ENCODE assay signal across 25 mouse cellular contexts in the genomic region with DNA sequence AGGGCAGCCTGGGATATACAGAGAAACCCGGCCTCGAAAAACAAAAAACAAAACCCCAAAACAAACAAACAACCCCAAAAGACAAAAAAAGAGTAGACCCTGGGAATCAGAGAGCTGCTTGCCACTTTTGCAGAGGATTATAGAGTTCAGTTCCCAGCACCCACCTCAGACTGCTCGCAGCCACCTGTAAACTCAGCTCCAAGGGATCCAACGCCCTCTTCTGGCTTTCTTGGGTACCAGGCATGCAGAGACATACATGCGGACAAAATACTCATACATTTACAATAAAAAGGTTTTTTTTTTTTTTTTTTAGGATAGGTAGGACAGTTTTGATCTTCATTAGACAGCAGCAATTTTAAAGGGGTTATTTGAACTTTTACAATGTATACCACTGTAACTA. TPM values are rescaled to one million over a fixed set of nuclear protein-coding genes. Genes with fewer than 3 reads are reported as not detected.
DNase-seq lines count a peak whose midpoint lies in the region; ATAC-seq and TF ChIP-seq lines count a peak whose summit lies in the region.
"Had no signal": no experiment of that assay in that cellular context is flagged by ENCODE, and none has a peak within 500 bp of the region (broad histone marks: within the 10 kb centered on the region; RNA-seq: fewer than 3 reads in every experiment).

No protein-coding gene starts in this region.

- intact Hi-C loops in heart, postnatal 36 days (cut with DNase I) = no loop called here
- intact Hi-C loops in left cerebral cortex, postnatal 25 days (cut with DNase I) = no loop called here

- H3K9me3 ChIP-seq in heart, embryonic 10.5 days = no peaks in the 10 kb centered on the region
- no peaks in the 10 kb centered on the region for H3K9me3 ChIP-seq in liver, embryonic 14.5 days (ENCODE audit: control insufficient read depth, low read length)
- H3K9me3 ChIP-seq in liver, embryonic 11.5 days (ENCODE audit: control insufficient read depth, low read length) = no peaks in the 10 kb centered on the region
- no peaks in the 10 kb centered on the region for H3K9me3 ChIP-seq in midbrain, embryonic 10.5 days (replicated peaks)
- H3K9me3 ChIP-seq: embryonic facial prominence, embryonic 13.5 days; forebrain, embryonic 12.5 days; G1E; heart, embryonic 13.5 days; hindbrain, embryonic 12.5 days had no signal

- WGBS in heart, embryonic 10.5 days = 90% methylated on average over 5 of the region's 5 CpGs
- 84% methylated on average over 5 of the region's 5 CpGs for WGBS in liver, embryonic 14.5 days (ENCODE audit: insufficient replicate concordance)
- WGBS in liver, embryonic 11.5 days = 92% methylated on average over 5 of the region's 5 CpGs
- 87% methylated on average over 5 of the region's 5 CpGs for WGBS in midbrain, embryonic 10.5 days

- H3K4me1 ChIP-seq in heart, embryonic 10.5 days = 0 out of 2 replicates have a peak, but pooled peaks cover 6% of the 10 kb centered on the region
- no peaks in the 10 kb centered on the region; a peak in 2 of 4 replicates for H3K4me1 ChIP-seq in liver, embryonic 14.5 days (replicated peaks; ENCODE audit: control insufficient read depth in 2 of 2, insufficient read depth in 2 of 2, low read length in 1 of 2)
- peaks cover 8% of the 10 kb centered on the region; the same call in 1 of the 2 replicates for H3K4me1 ChIP-seq in liver, embryonic 11.5 days (replicated peaks; ENCODE audit: control insufficient read depth, insufficient read depth, low read length)
- H3K4me1 ChIP-seq in midbrain, embryonic 10.5 days = no peaks in the 10 kb centered on the region
- H3K4me1 ChIP-seq: forebrain, embryonic 12.5 days; hindbrain, embryonic 12.5 days had no signal

- no peak overlapping the region for H3K27ac ChIP-seq in heart, embryonic 10.5 days
- no peak overlapping the region for H3K27ac ChIP-seq in liver, embryonic 14.5 days
- no peak overlapping the region for H3K27ac ChIP-seq in liver, embryonic 11.5 days (ENCODE audit: low read depth, low read length)
- no peak overlapping the region for H3K27ac ChIP-seq in midbrain, embryonic 10.5 days (replicated peaks)
- H3K27ac ChIP-seq: embryonic facial prominence, embryonic 13.5 days; forebrain, embryonic 12.5 days; gastrocnemius, adult 2 months; heart, embryonic 13.5 days; hindbrain, embryonic 12.5 days had no signal

- no peak overlapping the region for H3K4me3 ChIP-seq in heart, embryonic 10.5 days
- no peak overlapping the region for H3K4me3 ChIP-seq in liver, embryonic 14.5 days (ENCODE audit: insufficient read depth in 1 of 2, low read depth in 2 of 2, low read length in 2 of 2)
- no peak overlapping the region for H3K4me3 ChIP-seq in liver, embryonic 11.5 days (ENCODE audit: low read depth, low read length)
- H3K4me3 ChIP-seq in midbrain, embryonic 10.5 days = no peak overlapping the region
- H3K4me3 ChIP-seq: embryonic facial prominence, embryonic 13.5 days; forebrain, embryonic 12.5 days; gastrocnemius, adult 2 months; heart, embryonic 13.5 days; hindbrain, embryonic 12.5 days had no signal

- TF ChIP-seq CTCF in liver, embryonic 14.5 days (IDR thresholded peaks at IDR 0.05; ENCODE audit: low read depth) = peak; percentile 16; the same call in 1 of the 2 replicates

- DNase-seq in heart, embryonic 10.5 days (ENCODE audit: low spot score) = peak; percentile 45
- DNase-seq in heart, postnatal 36 days = no peak
- no peak for DNase-seq in liver, embryonic 14.5 days (ENCODE audit: low read depth in 3 of 3, low spot score in 3 of 3)
- no peak for DNase-seq in liver, embryonic 11.5 days (ENCODE audit: low spot score)
- DNase-seq in ES-CJ7 (ENCODE audit: low read depth, low spot score) (peak; percentile 60), ZHBTc4 (ENCODE audit: low read depth, low spot score) (peak; percentile 65)
- DNase-seq in left cerebral cortex, postnatal 25 days (ENCODE audit: low spot score in 2 of 2) = no peak
- no peak for DNase-seq in midbrain, embryonic 10.5 days (ENCODE audit: low spot score)
- DNase-seq: adrenal gland, adult 2 months; adrenal gland, postnatal 25 days; B cell, adult 2 months; cerebellum, adult 18-20 months; cerebellum, adult 9-11 months; cerebellum, postnatal 36 days; forebrain, postnatal 0 days; gastrocnemius, adult 2 months; gastrocnemius, postnatal 25 days; heart, postnatal 4 days had no signal

- H3K9ac ChIP-seq in liver, embryonic 14.5 days (replicated peaks) = no peak overlapping the region
- H3K9ac ChIP-seq in liver, embryonic 11.5 days (ENCODE audit: low read depth, low read length) = no peak overlapping the region
- H3K9ac ChIP-seq: embryonic facial prominence, embryonic 13.5 days; forebrain, embryonic 12.5 days; forebrain, postnatal 0 days; heart, embryonic 13.5 days; hindbrain, embryonic 12.5 days had no signal

- ATAC-seq in liver, embryonic 14.5 days (ENCODE audit: insufficient read depth) = no peak
- ATAC-seq in liver, embryonic 11.5 days (replicated peaks; ENCODE audit: low FRiP score) = no peak
- ATAC-seq: CD4-positive, CD25-positive, alpha-beta regulatory T cell, adult 4 months; forebrain, postnatal 0 days; hindbrain, embryonic 16.5 days had no signal

- no peaks in the 10 kb centered on the region for H3K27me3 ChIP-seq in heart, embryonic 10.5 days (ENCODE audit: insufficient read depth, poor library complexity, severe bottlenecking)
- H3K27me3 ChIP-seq in liver, embryonic 14.5 days (ENCODE audit: control insufficient read depth, insufficient read depth, low read length) = no peaks in the 10 kb centered on the region
- H3K27me3 ChIP-seq in liver, embryonic 11.5 days (replicated peaks; ENCODE audit: control insufficient read depth, insufficient read depth, low read length) = no peaks in the 10 kb centered on the region
- no peaks in the 10 kb centered on the region for H3K27me3 ChIP-seq in midbrain, embryonic 10.5 days (ENCODE audit: low read depth, poor library complexity, severe bottlenecking)
- H3K27me3 ChIP-seq: embryonic facial prominence, embryonic 13.5 days; forebrain, embryonic 12.5 days; heart, embryonic 13.5 days; hindbrain, embryonic 12.5 days had no signal

- H3K36me3 ChIP-seq in heart, embryonic 10.5 days = peaks cover 56% of the 10 kb centered on the region
- H3K36me3 ChIP-seq in liver, embryonic 14.5 days (replicated peaks; ENCODE audit: control insufficient read depth, insufficient read depth, low read depth) = peaks cover 33% of the 10 kb centered on the region
- H3K36me3 ChIP-seq in liver, embryonic 11.5 days (ENCODE audit: control insufficient read depth, insufficient read depth, low read length) = peaks cover 12% of the 10 kb centered on the region; the same call in 1 of the 2 replicates
- H3K36me3 ChIP-seq in midbrain, embryonic 10.5 days = peaks cover 75% of the 10 kb centered on the region

- H3K4me2 ChIP-seq in liver, embryonic 14.5 days (ENCODE audit: low read depth) = no peak overlapping the region
- no peak overlapping the region for H3K4me2 ChIP-seq in liver, embryonic 11.5 days
- H3K4me2 ChIP-seq: embryonic facial prominence, embryonic 13.5 days; forebrain, embryonic 12.5 days; heart, embryonic 13.5 days; hindbrain, embryonic 12.5 days had no signal

- no peak for TF ChIP-seq EP300 in liver, embryonic 14.5 days (IDR thresholded peaks at IDR 0.05; ENCODE audit: low read depth)

RNA-seq across cellular contexts. Expression of a gene that starts 18.6 kb away (rescaled TPM):
- polyA plus RNA-seq in heart, embryonic 10.5 days (2016; fragmentation: Nextera tagmentation; extraction: Ambion mirVana) = 24.1 and 26.9 TPM in 2 replicates
- total RNA-seq in heart, postnatal 36 days (2021) = 10 to 100 TPM; 14.3 to 17.0 TPM
- 2.3 and 4.6 TPM in 2 replicates for polyA plus RNA-seq in liver, embryonic 14.5 days (2012; rRNA removed)
- polyA plus RNA-seq in liver, embryonic 14.5 days (2014; fragmentation: Nextera tagmentation; extraction: Ambion mirVana) = 17.7 and 19.7 TPM in 2 replicates
- polyA plus RNA-seq in liver, embryonic 11.5 days (2014; fragmentation: Nextera tagmentation; extraction: Ambion mirVana) = 31.6 and 32.5 TPM in 2 replicates
- 10 to 100 TPM; 37.0 to 37.1 TPM for total RNA-seq in left cerebral cortex, postnatal 25 days (2021)
- 25.5 and 26.6 TPM in 2 replicates for polyA plus RNA-seq in midbrain, embryonic 10.5 days (2016; fragmentation: Nextera tagmentation; extraction: Ambion mirVana)

RNA-seq across cellular contexts. Expression of a gene that starts 22.8 kb away (rescaled TPM):
- 513 and 568 TPM in 2 replicates for polyA plus RNA-seq in heart, embryonic 10.5 days (2016; fragmentation: Nextera tagmentation; extraction: Ambion mirVana)
- total RNA-seq in heart, postnatal 36 days (2021) = 100 to 1,000 TPM; 193 to 201 TPM
- polyA plus RNA-seq in liver, embryonic 14.5 days (2012; rRNA removed) = 72.1 and 138 TPM in 2 replicates
- 370 and 401 TPM in 2 replicates for polyA plus RNA-seq in liver, embryonic 14.5 days (2014; fragmentation: Nextera tagmentation; extraction: Ambion mirVana)
- polyA plus RNA-seq in liver, embryonic 11.5 days (2014; fragmentation: Nextera tagmentation; extraction: Ambion mirVana) = 602 and 638 TPM in 2 replicates
- 100 to 1,000 TPM; 202 to 204 TPM for total RNA-seq in left cerebral cortex, postnatal 25 days (2021)
- polyA plus RNA-seq in midbrain, embryonic 10.5 days (2016; fragmentation: Nextera tagmentation; extraction: Ambion mirVana) = 620 and 680 TPM in 2 replicates

RNA-seq across cellular contexts. Expression of a gene that starts 59.6 kb away (rescaled TPM):
- polyA plus RNA-seq in heart, embryonic 10.5 days (2016; fragmentation: Nextera tagmentation; extraction: Ambion mirVana) = 194 and 197 TPM in 2 replicates
- total RNA-seq in heart, postnatal 36 days (2021) = 100 to 1,000 TPM; 134 to 142 TPM
- 11.4 and 20.1 TPM in 2 replicates for polyA plus RNA-seq in liver, embryonic 14.5 days (2012; rRNA removed)
- 127 and 128 TPM in 2 replicates for polyA plus RNA-seq in liver, embryonic 14.5 days (2014; fragmentation: Nextera tagmentation; extraction: Ambion mirVana)
- polyA plus RNA-seq in liver, embryonic 11.5 days (2014; fragmentation: Nextera tagmentation; extraction: Ambion mirVana) = 197 and 201 TPM in 2 replicates
- 100 to 1,000 TPM; 171 to 190 TPM for total RNA-seq in left cerebral cortex, postnatal 25 days (2021)
- polyA plus RNA-seq in midbrain, embryonic 10.5 days (2016; fragmentation: Nextera tagmentation; extraction: Ambion mirVana) = 225 and 228 TPM in 2 replicates

Comparison
In these comparisons a context has a peak if more than half of its experiments do, and no peak if none do; other contexts are left out.
1. DNase-seq: peak in heart, embryonic 10.5 days (single experiment), ES-CJ7 (single experiment) and ZHBTc4 (single experiment); none in heart, postnatal 36 days (0 of 2), liver, embryonic 14.5 days (0 of 3), liver, embryonic 11.5 days (single experiment), left cerebral cortex, postnatal 25 days (0 of 2) and midbrain, embryonic 10.5 days (single experiment).